Mouse (Mus musculus): ENCODE results near the gene Katna1. TPM values are rescaled to one million over a fixed set of nuclear protein-coding genes. Genes with fewer than 3 reads are reported as not detected.

Gene Katna1
- total and polyA plus RNA-seq, 2 experiments from 2014 or later, result 11.2 to 18.6 TPM

DNA sequence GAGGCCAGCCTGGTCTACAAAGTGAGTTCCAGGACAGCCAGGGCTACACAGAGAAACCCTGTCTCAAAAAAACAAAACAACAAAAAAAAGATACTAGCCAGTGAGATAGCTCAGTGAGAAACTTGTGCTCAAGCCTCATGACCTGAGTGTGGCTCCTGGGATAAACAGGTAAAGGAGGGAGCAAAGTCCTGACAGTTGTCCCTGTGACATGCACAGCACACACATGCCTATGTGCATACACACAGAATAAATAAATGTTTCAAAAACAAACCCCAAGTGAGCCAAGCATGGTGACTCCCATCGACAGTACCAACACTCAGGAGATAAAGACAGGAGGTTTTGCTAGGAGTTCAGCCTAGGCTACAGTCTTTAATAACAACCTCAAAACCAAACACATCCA is 47.0 kb downstream of the Katna1 start:
- Histone ChIP-seq H3K27me3 (ENCODE audit: insufficient read depth, low read length) (no peaks in the 10 kb centered on the region), H3K9ac (replicated peaks; ENCODE audit: low read length) (no peak overlapping the region), H3K4me1 (ENCODE audit: insufficient read depth, low read length) (no peaks in the 10 kb centered on the region), H3K4me3 (ENCODE audit: low read length) (no peak overlapping the region), H3K9me3 (ENCODE audit: low read length) (no peaks in the 10 kb centered on the region), H3K4me2 (ENCODE audit: low read depth, low read length) (no peak overlapping the region), H3K27ac (no peak overlapping the region), H3K36me3 (ENCODE audit: insufficient read depth, low read length) (peaks cover 37% of the 10 kb centered on the region)
- DNase-seq (ENCODE audit: low spot score), result no peak
- WGBS, result 92% methylated on average over 1 of the region's 1 CpGs
- ATAC-seq, result no peak
- no peak for TF ChIP-seq CTCF (IDR thresholded peaks at IDR 0.05; ENCODE audit: low read depth)

DNA sequence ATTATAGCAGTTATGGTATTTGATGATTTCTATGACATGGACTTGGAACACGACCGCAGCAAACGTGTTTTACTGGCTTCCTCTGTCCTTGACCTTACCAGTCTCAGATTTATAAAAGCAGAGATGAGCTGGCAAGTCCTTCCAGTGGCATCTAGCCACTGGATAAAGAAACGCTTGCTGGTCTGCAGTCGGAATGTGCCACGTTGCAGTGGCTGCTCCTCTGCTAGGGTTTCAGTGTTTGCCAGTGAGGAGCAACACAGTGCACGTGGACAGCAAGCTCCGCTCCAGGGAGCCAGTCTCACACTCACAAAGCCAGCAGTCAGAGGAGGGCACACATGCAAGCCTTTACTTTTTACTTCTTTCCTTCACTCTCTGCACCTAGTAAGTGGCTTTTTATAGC is 49.6 kb downstream of the Katna1 start:
- no peak overlapping the region for H3K27ac ChIP-seq
- no peak for TF ChIP-seq CTCF (IDR thresholded peaks at IDR 0.05; ENCODE audit: low read depth)
- no peaks in the 10 kb centered on the region for H3K27me3 ChIP-seq (ENCODE audit: insufficient read depth, low read length)
- no peaks in the 10 kb centered on the region for H3K9me3 ChIP-seq (ENCODE audit: low read length)
- no peak for ATAC-seq
- H3K4me2 ChIP-seq (ENCODE audit: low read depth, low read length), result no peak overlapping the region
- 93% methylated on average over 8 of the region's 8 CpGs for WGBS
- H3K4me3 ChIP-seq (ENCODE audit: low read length), result no peak overlapping the region
- DNase-seq (ENCODE audit: low spot score), result no peak
- peaks cover 26% of the 10 kb centered on the region for H3K36me3 ChIP-seq (ENCODE audit: insufficient read depth, low read length)
- no peaks in the 10 kb centered on the region for H3K4me1 ChIP-seq (ENCODE audit: insufficient read depth, low read length)
- no peak overlapping the region for H3K9ac ChIP-seq (replicated peaks; ENCODE audit: low read length)

DNA sequence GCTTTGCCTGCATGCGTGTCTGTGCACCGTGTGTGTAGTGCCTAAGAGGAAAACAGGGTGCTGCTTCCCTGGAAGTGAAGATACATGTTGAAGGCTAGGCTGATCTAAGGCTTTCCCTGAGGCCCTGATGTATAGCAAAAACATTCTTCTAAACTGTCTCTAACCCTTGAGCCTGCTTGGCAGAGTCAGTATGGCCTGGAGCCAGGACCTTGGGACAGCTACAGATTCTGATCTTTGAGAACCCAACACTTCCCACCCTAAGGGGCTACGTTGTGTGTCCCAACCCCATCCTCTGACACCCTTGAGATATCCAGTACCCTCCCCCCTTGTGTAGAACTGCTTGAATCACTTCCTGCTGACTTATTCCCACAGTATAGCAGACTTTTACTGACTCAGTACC is 52.6 kb downstream of the Katna1 start:
- Histone ChIP-seq H3K27me3 (ENCODE audit: insufficient read depth, low read length) (no peaks in the 10 kb centered on the region), H3K36me3 (ENCODE audit: insufficient read depth, low read length) (peaks cover 12% of the 10 kb centered on the region), H3K27ac (no peak overlapping the region), H3K4me3 (ENCODE audit: low read length) (no peak overlapping the region), H3K9me3 (ENCODE audit: low read length) (no peaks in the 10 kb centered on the region), H3K4me1 (ENCODE audit: insufficient read depth, low read length) (no peaks in the 10 kb centered on the region), H3K4me2 (ENCODE audit: low read depth, low read length) (no peak overlapping the region), H3K9ac (replicated peaks; ENCODE audit: low read length) (no peak overlapping the region)
- DNase-seq (ENCODE audit: low spot score) (no peak), ATAC-seq (no peak)
- 95% methylated on average over 3 of the region's 3 CpGs for WGBS
- no peak for TF ChIP-seq CTCF (IDR thresholded peaks at IDR 0.05; ENCODE audit: low read depth)

- Histone ChIP-seq H3K27ac (peak overlapping the region; percentile 87), H3K4me2 (ENCODE audit: low read depth, low read length) (peak overlapping the region; percentile 65), H3K9ac (replicated peaks; ENCODE audit: low read length) (peak overlapping the region; percentile 85), H3K27me3 (ENCODE audit: insufficient read depth, low read length) (no peaks in the 10 kb centered on the region), H3K9me3 (ENCODE audit: low read length) (no peaks in the 10 kb centered on the region), H3K4me3 (ENCODE audit: low read length) (peak overlapping the region; percentile 91), H3K36me3 (ENCODE audit: insufficient read depth, low read length) (peaks cover 4% of the 10 kb centered on the region), H3K4me1 (ENCODE audit: insufficient read depth, low read length) (no peaks in the 10 kb centered on the region)
- DNase-seq (ENCODE audit: low spot score) (peak; percentile 38), ATAC-seq (no peak; the same call in 1 of the 2 replicates)
- TF ChIP-seq CTCF (IDR thresholded peaks at IDR 0.05; ENCODE audit: low read depth), result no peak
- WGBS, result 19% methylated on average over 7 of the region's 7 CpGs
These were observed 54.0 kb downstream of the Katna1 start for GRCm38 (mm10) chr10:7779751-7780237.

- H3K9me3 ChIP-seq (ENCODE audit: low read length), result no peaks in the 10 kb centered on the region
- H3K4me1 ChIP-seq (ENCODE audit: insufficient read depth, low read length), result no peaks in the 10 kb centered on the region
- no peak for TF ChIP-seq CTCF (IDR thresholded peaks at IDR 0.05; ENCODE audit: low read depth)
- peak overlapping the region; percentile 85 for H3K9ac ChIP-seq (replicated peaks; ENCODE audit: low read length)
- H3K4me3 ChIP-seq (ENCODE audit: low read length), result peak overlapping the region; percentile 91
- WGBS, result 1% methylated on average over 64 of the region's 77 CpGs
- peak overlapping the region; percentile 87 for H3K27ac ChIP-seq
- peak overlapping the region; percentile 65 for H3K4me2 ChIP-seq (ENCODE audit: low read depth, low read length)
- H3K27me3 ChIP-seq (ENCODE audit: insufficient read depth, low read length), result no peaks in the 10 kb centered on the region
- peak; percentile 95 for ATAC-seq
- no peaks in the 10 kb centered on the region; the same call in 1 of the 2 replicates for H3K36me3 ChIP-seq (ENCODE audit: insufficient read depth, low read length)
- peak; percentile 95 for DNase-seq (ENCODE audit: low spot score)
These were observed 54.7 kb downstream of the Katna1 start for GRCm38 (mm10) chr10:7780238-7781176.

GRCm38 (mm10) chr10:7781214-7781613 is 55.4 kb downstream of the Katna1 start:
- Histone ChIP-seq H3K27me3 (ENCODE audit: insufficient read depth, low read length) (no peaks in the 10 kb centered on the region), H3K36me3 (ENCODE audit: insufficient read depth, low read length) (no peaks in the 10 kb centered on the region; the same call in 1 of the 2 replicates), H3K4me2 (ENCODE audit: low read depth, low read length) (peak overlapping the region; percentile 65), H3K4me1 (ENCODE audit: insufficient read depth, low read length) (no peaks in the 10 kb centered on the region), H3K9me3 (ENCODE audit: low read length) (no peaks in the 10 kb centered on the region), H3K9ac (replicated peaks; ENCODE audit: low read length) (peak overlapping the region; percentile 85; the same call in 1 of the 2 replicates), H3K27ac (0 out of 2 replicates have a peak overlapping the region, but pooled peaks have one; percentile 20), H3K4me3 (ENCODE audit: low read length) (peak overlapping the region; percentile 91)
- ATAC-seq (no peak), DNase-seq (ENCODE audit: low spot score) (no peak)
- WGBS, result 53% methylated on average over 3 of the region's 3 CpGs
- TF ChIP-seq CTCF (IDR thresholded peaks at IDR 0.05; ENCODE audit: low read depth), result no peak

All from hindbrain, postnatal 0 days (tissue).